Mouse (Mus musculus): Measurements from ENCODE around the gene Hoxd8. TPM values are rescaled to one million over a fixed set of nuclear protein-coding genes. Genes with fewer than 3 reads are reported as not detected.

Gene Hoxd8
- polyA plus RNA-seq, 1 experiment from 2014 or later = 36.4 TPM

- H3K4me2 ChIP-seq = peak overlapping the region; percentile 69
- peak; percentile 17 for ATAC-seq (replicated peaks; ENCODE audit: low FRiP score)
- peaks cover 94% of the 10 kb centered on the region for H3K27me3 ChIP-seq
- H3K4me1 ChIP-seq = peaks cover 66% of the 10 kb centered on the region
- no peaks in the 10 kb centered on the region for H3K36me3 ChIP-seq
- no peak overlapping the region for H3K9ac ChIP-seq
- WGBS = 5% methylated on average over 40 of the region's 40 CpGs
- no peaks in the 10 kb centered on the region for H3K9me3 ChIP-seq (replicated peaks)
- no peak overlapping the region for H3K27ac ChIP-seq
- H3K4me3 ChIP-seq (replicated peaks) = peak overlapping the region; percentile 41
These were observed 31.7 kb upstream of the Hoxd8 start for GRCm38 (mm10) chr2:74672481-74673362.

DNA sequence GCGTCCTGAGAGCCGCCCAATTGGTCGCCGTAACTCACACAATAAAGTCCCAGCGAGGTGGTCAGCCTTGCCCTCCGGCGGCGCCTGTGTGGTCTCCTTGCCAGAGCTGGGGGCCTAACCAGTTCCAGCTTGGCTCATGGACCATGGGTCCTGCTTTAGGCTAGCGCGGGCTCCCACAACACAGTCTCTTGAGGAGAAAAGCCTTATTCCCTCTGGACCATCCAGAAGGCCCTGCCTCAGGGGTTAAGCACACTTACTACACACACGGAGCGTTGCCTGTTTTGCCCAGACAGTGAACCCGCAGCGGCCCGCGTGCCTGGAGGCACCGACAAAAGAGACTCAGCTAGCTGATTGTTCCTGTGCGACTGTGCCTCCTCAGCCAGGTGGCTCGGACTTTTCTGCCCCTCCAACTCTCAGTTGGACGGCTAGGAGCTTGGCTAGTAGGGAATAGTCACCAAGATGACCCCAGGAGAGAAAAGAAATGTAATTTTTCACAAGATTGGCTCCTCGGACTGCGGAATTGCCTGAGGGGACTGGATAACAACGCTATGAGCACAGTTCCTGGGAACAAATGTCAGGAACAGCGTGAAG is 30.5 kb upstream of the Hoxd8 start:
- Histone ChIP-seq H3K4me3 (replicated peaks) (no peak overlapping the region; the same call in 1 of the 2 replicates), H3K27me3 (peaks cover 83% of the 10 kb centered on the region), H3K4me2 (peak overlapping the region; percentile 26), H3K4me1 (peaks cover 63% of the 10 kb centered on the region), H3K9me3 (replicated peaks) (no peaks in the 10 kb centered on the region), H3K27ac (no peak overlapping the region), H3K9ac (no peak overlapping the region), H3K36me3 (no peaks in the 10 kb centered on the region)
- ATAC-seq (replicated peaks; ENCODE audit: low FRiP score) = no peak
- WGBS = 12% methylated on average over 24 of the region's 24 CpGs

GRCm38 (mm10) chr2:74674881-74675665 is 29.3 kb upstream of the Hoxd8 start, which contains the start of gene Hoxd12:
Gene Hoxd12, plus strand, starts transcription at chr2:74675013.
- peak; percentile 7; the same call in 1 of the 2 replicates for ATAC-seq (replicated peaks; ENCODE audit: low FRiP score)
- peaks cover 72% of the 10 kb centered on the region for H3K4me1 ChIP-seq
- H3K27ac ChIP-seq = peak within 1 kb of the TSS; percentile 82
- peak within 1 kb of the TSS; percentile 28 for H3K4me3 ChIP-seq (replicated peaks)
- peak within 1 kb of the TSS; percentile 37; the same call in 1 of the 2 replicates for H3K9ac ChIP-seq
- no peaks in the 10 kb centered on the region for H3K9me3 ChIP-seq (replicated peaks)
- H3K4me2 ChIP-seq = peak within 1 kb of the TSS; percentile 49
- H3K27me3 ChIP-seq = peaks cover 81% of the 10 kb centered on the region
- 6% methylated on average over 47 of the region's 47 CpGs for WGBS
- no peaks in the 10 kb centered on the region for H3K36me3 ChIP-seq

DNA sequence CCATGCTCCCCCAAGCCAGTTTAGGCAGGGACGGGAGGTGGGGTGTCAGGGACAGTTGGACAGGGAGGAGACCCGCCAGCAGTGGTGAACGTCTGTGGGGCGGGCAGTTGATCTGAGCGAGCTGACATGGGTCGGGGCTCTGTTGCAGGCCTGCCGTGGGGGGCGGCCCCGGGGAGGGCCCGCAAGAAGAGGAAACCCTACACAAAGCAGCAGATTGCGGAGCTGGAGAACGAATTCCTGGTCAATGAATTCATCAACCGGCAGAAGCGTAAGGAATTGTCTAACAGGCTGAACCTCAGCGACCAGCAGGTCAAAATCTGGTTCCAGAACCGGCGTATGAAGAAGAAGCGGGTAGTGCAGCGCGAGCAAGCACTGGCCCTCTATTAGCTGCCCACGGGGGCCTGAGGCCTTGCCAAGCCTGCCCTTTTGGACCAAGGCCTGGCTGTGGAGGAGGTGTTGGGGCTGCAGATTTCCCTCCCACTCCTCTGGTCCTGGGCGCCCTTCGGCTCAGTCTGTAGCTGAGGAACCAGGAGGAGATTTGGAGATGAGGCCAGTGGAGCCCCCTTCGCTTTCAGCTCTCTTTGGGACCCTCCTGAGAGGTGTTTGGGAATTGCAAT is 28.6 kb upstream of the Hoxd8 start:
- peak overlapping the region; percentile 82 for H3K27ac ChIP-seq
- WGBS = 18% methylated on average over 24 of the region's 24 CpGs
- H3K9ac ChIP-seq = peak overlapping the region; percentile 37; the same call in 1 of the 2 replicates
- H3K4me1 ChIP-seq = peaks cover 73% of the 10 kb centered on the region
- no peaks in the 10 kb centered on the region for H3K36me3 ChIP-seq
- peak overlapping the region; percentile 49 for H3K4me2 ChIP-seq
- peak; percentile 0; the same call in 1 of the 2 replicates for ATAC-seq (replicated peaks; ENCODE audit: low FRiP score)
- peaks cover 82% of the 10 kb centered on the region for H3K27me3 ChIP-seq
- peak overlapping the region; percentile 28 for H3K4me3 ChIP-seq (replicated peaks)
- no peaks in the 10 kb centered on the region for H3K9me3 ChIP-seq (replicated peaks)

- Histone ChIP-seq H3K4me3 (replicated peaks) (peak overlapping the region; percentile 28), H3K27me3 (peaks cover 82% of the 10 kb centered on the region), H3K4me2 (peak overlapping the region; percentile 49), H3K27ac (peak overlapping the region; percentile 82), H3K9ac (no peak overlapping the region), H3K36me3 (no peaks in the 10 kb centered on the region), H3K4me1 (peaks cover 77% of the 10 kb centered on the region), H3K9me3 (replicated peaks) (no peaks in the 10 kb centered on the region)
- WGBS = 21% methylated on average over 9 of the region's 9 CpGs
- peak; percentile 44 for ATAC-seq (replicated peaks; ENCODE audit: low FRiP score)
These were observed 27.9 kb upstream of the Hoxd8 start for GRCm38 (mm10) chr2:74676376-74677052.

DNA sequence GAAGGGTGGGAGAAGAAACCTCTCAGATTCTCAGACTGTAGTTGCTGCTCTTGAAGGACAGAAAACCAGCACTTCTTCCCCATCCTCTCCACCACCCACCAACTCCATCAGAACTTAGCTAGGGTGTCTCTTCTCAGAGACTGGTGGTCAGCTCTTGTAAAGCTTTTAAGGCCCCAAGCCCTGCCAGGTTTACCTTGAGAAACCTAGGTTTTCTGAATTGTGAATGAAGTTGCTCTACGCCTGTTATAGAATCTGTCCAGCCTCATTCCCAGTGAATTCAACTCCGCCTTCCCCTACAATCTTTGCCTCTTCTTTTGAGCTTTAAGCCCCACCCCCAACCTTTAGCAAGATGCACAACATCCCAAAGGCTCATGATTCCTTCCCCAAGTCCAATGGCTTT is 27.3 kb upstream of the Hoxd8 start:
- H3K4me2 ChIP-seq = peak overlapping the region; percentile 27; the same call in 1 of the 2 replicates
- H3K9me3 ChIP-seq (replicated peaks) = no peaks in the 10 kb centered on the region
- H3K4me1 ChIP-seq = peaks cover 82% of the 10 kb centered on the region
- no peaks in the 10 kb centered on the region for H3K36me3 ChIP-seq
- ATAC-seq (replicated peaks; ENCODE audit: low FRiP score) = no peak
- H3K27ac ChIP-seq = peak overlapping the region; percentile 82
- H3K4me3 ChIP-seq (replicated peaks) = no peak overlapping the region
- peaks cover 82% of the 10 kb centered on the region for H3K27me3 ChIP-seq
- H3K9ac ChIP-seq = no peak overlapping the region
- 34% methylated on average over 2 of the region's 2 CpGs for WGBS

GRCm38 (mm10) chr2:74678891-74679595 is 25.4 kb upstream of the Hoxd8 start, which contains the start of gene Hoxd11:
Gene Hoxd11, plus strand, starts transcription at chr2:74679557.
- Histone ChIP-seq H3K27ac (peak within 1 kb of the TSS; percentile 96), H3K27me3 (peaks cover 71% of the 10 kb centered on the region), H3K9ac (peak within 1 kb of the TSS; percentile 65), H3K9me3 (replicated peaks) (no peaks in the 10 kb centered on the region), H3K4me1 (peaks cover 81% of the 10 kb centered on the region), H3K4me3 (replicated peaks) (peak within 1 kb of the TSS; percentile 66), H3K4me2 (peak within 1 kb of the TSS; percentile 68), H3K36me3 (no peaks in the 10 kb centered on the region)
- 6% methylated on average over 15 of the region's 15 CpGs for WGBS
- 0 out of 2 replicates have a peak, but pooled peaks have one; percentile 3 for ATAC-seq (replicated peaks; ENCODE audit: low FRiP score)

GRCm38 (mm10) chr2:74679596-74679971 is 24.8 kb upstream of the Hoxd8 start:
- H3K9ac ChIP-seq = peak overlapping the region; percentile 65
- ATAC-seq (replicated peaks; ENCODE audit: low FRiP score) = no peak
- peak overlapping the region; percentile 68 for H3K4me2 ChIP-seq
- peaks cover 78% of the 10 kb centered on the region for H3K4me1 ChIP-seq
- peaks cover 68% of the 10 kb centered on the region for H3K27me3 ChIP-seq
- WGBS = under 1% methylated on average over 26 of the region's 26 CpGs
- H3K27ac ChIP-seq = peak overlapping the region; percentile 96
- H3K9me3 ChIP-seq (replicated peaks) = no peaks in the 10 kb centered on the region
- peak overlapping the region; percentile 66 for H3K4me3 ChIP-seq (replicated peaks)
- H3K36me3 ChIP-seq = no peaks in the 10 kb centered on the region

DNA sequence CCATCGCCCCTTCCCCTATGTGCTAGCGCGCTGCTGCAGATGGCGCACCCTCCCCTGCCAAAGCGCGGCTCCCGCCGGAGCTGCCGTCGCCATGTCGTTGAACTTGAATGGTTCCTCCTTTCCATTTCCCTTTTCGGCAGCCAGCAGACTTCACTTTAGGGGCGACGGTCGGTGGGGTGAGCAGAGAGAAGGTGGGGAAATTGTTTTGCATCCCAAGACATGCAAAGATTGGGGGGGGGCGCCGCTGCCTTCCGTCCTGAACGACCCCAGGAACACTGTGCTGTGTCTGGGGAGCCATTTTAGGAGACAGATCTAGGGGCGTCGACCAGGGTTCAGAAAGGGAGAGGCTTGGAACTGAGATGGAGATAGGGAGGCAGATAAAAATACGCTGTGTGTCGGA is 24.4 kb upstream of the Hoxd8 start:
- H3K4me1 ChIP-seq = peaks cover 74% of the 10 kb centered on the region
- under 1% methylated on average over 23 of the region's 23 CpGs for WGBS
- peak overlapping the region; percentile 66 for H3K4me3 ChIP-seq (replicated peaks)
- H3K27me3 ChIP-seq = peaks cover 66% of the 10 kb centered on the region
- peak overlapping the region; percentile 96 for H3K27ac ChIP-seq
- H3K9ac ChIP-seq = peak overlapping the region; percentile 65
- no peaks in the 10 kb centered on the region for H3K9me3 ChIP-seq (replicated peaks)
- H3K4me2 ChIP-seq = peak overlapping the region; percentile 68
- no peak for ATAC-seq (replicated peaks; ENCODE audit: low FRiP score)
- no peaks in the 10 kb centered on the region for H3K36me3 ChIP-seq

DNA sequence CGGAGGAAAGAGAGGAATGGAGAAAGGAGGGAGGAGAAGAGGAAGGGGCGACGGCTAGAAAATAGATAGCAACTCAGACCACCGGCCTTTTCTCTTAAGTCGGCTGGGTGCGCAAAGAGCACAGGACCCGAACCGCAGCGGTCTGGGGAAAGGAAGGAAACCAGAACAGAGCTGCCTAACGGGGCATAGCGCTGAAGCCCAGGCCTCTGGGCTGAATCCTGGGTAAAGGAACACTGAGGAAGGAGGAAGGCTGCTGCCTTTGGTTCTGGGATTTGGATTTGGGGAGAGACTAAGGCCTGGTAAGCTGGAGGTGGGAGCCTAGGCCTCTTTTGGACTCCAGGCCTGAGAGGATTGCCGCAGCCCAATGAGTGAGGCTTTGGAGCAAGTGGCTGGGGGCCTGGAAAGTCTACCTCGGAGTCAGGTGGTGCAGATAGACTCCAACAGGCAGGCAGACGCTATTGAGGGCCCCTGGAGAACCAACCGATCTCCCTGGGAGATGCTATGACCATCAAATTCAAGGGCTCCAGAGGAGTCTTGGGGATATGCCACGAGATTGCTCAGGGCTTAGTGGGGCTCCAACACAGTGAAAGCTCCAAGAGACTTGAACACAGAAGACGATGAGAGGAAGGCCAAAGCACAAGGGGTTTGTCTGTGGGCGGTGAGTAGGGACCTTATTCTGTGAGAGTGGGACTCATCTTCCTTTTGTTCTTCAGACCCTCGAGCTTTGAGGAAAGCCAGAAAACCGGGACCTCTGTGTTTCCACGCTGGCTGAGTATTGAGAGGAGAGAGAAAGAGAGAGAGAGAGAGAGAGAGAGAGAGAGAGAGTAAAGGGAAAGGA is 23.6 kb upstream of the Hoxd8 start:
- no peak for ATAC-seq (replicated peaks; ENCODE audit: low FRiP score)
- H3K9ac ChIP-seq = peak overlapping the region; percentile 88

More for the DNA sequence above, 23.6 kb upstream of the Hoxd8 start:
- Histone ChIP-seq H3K9me3 (replicated peaks) (no peaks in the 10 kb centered on the region), H3K4me2 (peak overlapping the region; percentile 68), H3K27me3 (peaks cover 63% of the 10 kb centered on the region), H3K4me3 (replicated peaks) (peak overlapping the region; percentile 66), H3K27ac (peak overlapping the region; percentile 96), H3K4me1 (peaks cover 66% of the 10 kb centered on the region), H3K36me3 (no peaks in the 10 kb centered on the region)
- WGBS = 3% methylated on average over 21 of the region's 21 CpGs

All from kidney, embryonic 15.5 days (tissue).